Mouse (Mus musculus): ENCODE results near the gene Fbxw7.

- TF ChIP-seq CTCF (IDR thresholded peaks at IDR 0.05; ENCODE audit: low read depth) (no peak), EP300 (IDR thresholded peaks at IDR 0.05; ENCODE audit: low read depth) (no peak)
Measured at GRCm38 (mm10) chr3:84808906-84809305, 6.2 kb upstream of the Fbxw7 start.
